Mouse (Mus musculus): ENCODE results near the gene Fam163a. TPM values are rescaled to one million over a fixed set of nuclear protein-coding genes. Genes with fewer than 3 reads are reported as not detected.

The Fam163a gene
- total RNA-seq, 2 experiments from 2014 or later = not detected

DNA sequence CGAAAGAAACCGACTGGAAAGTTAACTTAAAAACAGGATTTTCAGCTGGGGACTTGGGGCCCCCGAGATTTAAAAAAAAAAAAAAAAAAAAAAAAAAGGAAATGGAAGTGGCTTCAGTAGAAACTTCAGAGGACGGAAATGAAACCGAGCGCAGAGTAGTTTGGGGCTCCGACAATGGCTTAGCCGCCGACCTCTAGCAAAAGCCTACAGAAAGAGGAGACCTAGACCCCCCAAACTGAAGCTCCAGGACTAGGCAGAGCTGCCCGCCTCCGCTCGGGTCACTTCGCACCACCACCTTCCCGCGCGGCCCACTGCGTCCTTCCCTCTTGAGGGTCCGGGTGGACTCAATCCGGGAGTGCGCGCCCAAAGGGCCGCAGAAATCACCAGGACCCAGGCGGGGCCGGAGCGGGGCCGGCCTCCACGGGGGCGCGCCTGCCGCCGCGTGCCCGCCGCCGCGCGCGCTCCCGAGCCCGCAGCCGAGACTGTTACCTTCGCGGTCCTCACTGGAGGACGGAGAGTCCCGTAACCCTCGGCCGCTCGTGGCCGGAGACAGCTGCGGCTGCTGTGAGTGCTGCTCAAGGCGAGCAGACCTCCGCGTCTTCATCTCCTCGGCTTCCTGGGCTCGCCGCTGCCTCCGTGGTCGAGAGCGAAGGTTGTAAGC, 169.4 kb downstream of the Fam163a start, which contains the start of gene Tor1aip2:
Gene Tor1aip2 (plus strand): TSS at position 135 of the 661 bp plus-strand sequence.
- peak; percentile 36 for ATAC-seq (replicated peaks; ENCODE audit: poor library complexity, severe bottlenecking)

DNA sequence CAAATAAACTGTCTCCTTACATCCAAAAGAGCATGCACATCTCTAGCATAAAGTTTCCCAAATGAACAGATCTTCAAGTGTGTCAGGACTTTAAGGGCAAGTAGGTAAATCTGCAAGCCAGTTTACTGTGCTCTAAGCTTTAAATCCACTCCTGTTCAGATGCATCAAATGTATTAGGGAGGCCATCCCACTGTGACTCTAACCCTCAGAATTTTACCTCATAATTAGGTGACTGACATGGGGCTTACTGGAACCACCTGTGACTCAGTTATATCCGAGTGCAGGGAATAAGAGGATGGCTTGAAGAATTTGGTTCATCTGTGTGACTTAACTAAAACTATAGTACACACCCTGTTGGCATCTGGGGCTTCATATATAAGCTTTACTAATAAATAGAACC, 170.2 kb downstream of the Fam163a start:
- no peak for ATAC-seq (replicated peaks; ENCODE audit: poor library complexity, severe bottlenecking)

DNA sequence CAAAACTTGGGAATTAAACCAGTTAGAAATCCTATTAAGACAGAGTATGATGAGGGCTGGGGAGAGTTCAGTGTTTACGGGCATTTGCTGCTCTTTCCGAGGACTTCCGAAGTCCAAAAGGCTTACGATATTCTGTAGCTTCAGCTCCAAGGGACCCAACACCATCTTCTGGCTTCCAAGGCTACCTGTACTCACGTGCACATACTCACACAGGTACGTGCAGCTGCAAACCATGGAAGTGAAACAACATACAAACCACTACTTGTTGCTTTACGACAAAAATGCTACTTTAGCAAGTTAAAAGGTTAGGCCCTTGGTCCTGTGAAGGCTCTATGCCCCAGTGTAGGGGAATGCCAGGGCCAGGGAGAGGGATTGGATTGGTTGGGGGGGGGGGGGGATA, 170.9 kb downstream of the Fam163a start:
- ATAC-seq (replicated peaks; ENCODE audit: poor library complexity, severe bottlenecking) = no peak

DNA sequence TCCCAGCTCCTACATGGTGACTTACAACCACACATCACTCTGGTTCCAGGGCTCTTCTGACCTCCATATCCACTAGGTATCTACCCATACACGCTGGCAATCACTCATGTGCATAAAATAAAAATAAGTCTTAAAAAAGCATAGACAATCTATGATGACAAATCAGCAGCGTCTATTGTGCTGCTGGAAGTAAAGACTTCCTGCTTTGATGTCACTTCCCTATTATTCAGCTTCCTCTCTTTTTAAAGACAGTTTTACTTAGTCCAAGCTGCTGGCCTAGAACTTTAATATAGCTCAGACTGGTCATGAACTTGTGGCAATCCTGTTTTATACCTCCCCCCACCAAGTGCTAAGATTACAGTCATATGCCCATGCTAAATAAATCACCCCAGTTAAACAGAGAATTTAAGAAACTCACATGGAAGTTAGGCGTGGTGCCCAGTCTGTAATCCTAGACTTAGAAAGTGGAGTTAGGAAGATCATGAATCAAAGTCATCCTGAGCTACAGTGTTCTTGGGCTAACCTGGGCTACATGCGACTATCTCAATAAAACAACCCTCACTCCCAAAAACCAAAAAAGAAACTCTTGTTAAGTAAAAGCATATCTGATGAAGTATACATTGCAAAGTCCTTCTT, 176.4 kb downstream of the Fam163a start:
- ATAC-seq (replicated peaks; ENCODE audit: poor library complexity, severe bottlenecking) = peak; percentile 67

DNA sequence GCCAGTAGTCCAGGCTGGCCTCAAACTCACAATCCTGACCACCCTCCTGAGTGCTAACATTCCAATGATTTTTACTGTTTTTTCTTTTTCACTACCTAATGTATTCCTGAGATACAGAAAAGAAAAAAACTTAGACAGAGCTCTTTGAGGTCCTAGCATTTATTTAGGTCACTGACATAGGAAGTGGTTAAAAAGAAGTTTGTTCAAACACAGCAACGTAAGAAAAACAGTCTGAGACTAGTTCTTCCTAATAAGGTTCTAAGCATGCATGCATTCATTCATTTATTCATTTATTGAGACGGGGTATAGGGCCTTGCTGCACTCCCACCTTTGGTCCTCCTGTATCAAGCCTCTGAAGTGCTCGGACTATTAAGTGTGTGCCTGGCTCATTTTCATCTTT, 177.0 kb downstream of the Fam163a start:
- ATAC-seq (replicated peaks; ENCODE audit: poor library complexity, severe bottlenecking) = no peak

Other genes starting within 250 kb of the Fam163a start
- gene Cep350, start 231.8 kb downstream of the Fam163a start, total RNA-seq (2014; fragmentation: Nextera tagmentation) = 81.6 and 84.7 TPM in 2 replicates
- 114 and 142 TPM in 2 replicates for gene Cep350, start 231.8 kb downstream of the Fam163a start, total RNA-seq (2017)
- gene Tor1aip2, start 169.6 kb downstream of the Fam163a start, total RNA-seq (2014; fragmentation: Nextera tagmentation) = 51.8 and 69.8 TPM in 2 replicates
- gene Tor1aip2, start 169.6 kb downstream of the Fam163a start, total RNA-seq (2017) = 50.8 and 52.6 TPM in 2 replicates
- gene Tor1aip1, start 168.5 kb downstream of the Fam163a start, total RNA-seq (2014; fragmentation: Nextera tagmentation) = 68.5 and 73.8 TPM in 2 replicates
- 30.2 and 36.9 TPM in 2 replicates for gene Tor1aip1, start 168.5 kb downstream of the Fam163a start, total RNA-seq (2017)
- gene Tdrd5, start 98.6 kb upstream of the Fam163a start, total RNA-seq (2014; fragmentation: Nextera tagmentation) = not detected in 2 replicates
- not detected in 2 replicates for gene Tdrd5, start 98.6 kb upstream of the Fam163a start, total RNA-seq (2017)
- gene Nphs2, start 105.7 kb upstream of the Fam163a start, total RNA-seq (2014; fragmentation: Nextera tagmentation) = not detected in 2 replicates
- gene Nphs2, start 105.7 kb upstream of the Fam163a start, total RNA-seq (2017) = not detected in 2 replicates
- gene Gm2000, start 161.0 kb upstream of the Fam163a start, total RNA-seq (2014; fragmentation: Nextera tagmentation) = 1,748 and 1,908 TPM in 2 replicates
- gene Gm2000, start 161.0 kb upstream of the Fam163a start, total RNA-seq (2017) = 3,498 and 4,224 TPM in 2 replicates
- not detected in 2 replicates for gene Axdnd1, start 216.1 kb upstream of the Fam163a start, total RNA-seq (2014; fragmentation: Nextera tagmentation)
- 0.26 and 1.5 TPM in 2 replicates for gene Axdnd1, start 216.1 kb upstream of the Fam163a start, total RNA-seq (2017)

Data from granulocyte monocyte progenitor cell, adult 5-6 weeks (primary cell).